Mouse (Mus musculus): ENCODE measurements around the gene Fam240b. TPM values are rescaled to one million over a fixed set of nuclear protein-coding genes. Genes with fewer than 3 reads are reported as not detected.

Fam240b gene
- 0.16 TPM in 1 of 2 replicates, not detected in the other for polyA plus RNA-seq (2015; fragmentation: Nextera tagmentation; extraction: Ambion mirVana)

DNA sequence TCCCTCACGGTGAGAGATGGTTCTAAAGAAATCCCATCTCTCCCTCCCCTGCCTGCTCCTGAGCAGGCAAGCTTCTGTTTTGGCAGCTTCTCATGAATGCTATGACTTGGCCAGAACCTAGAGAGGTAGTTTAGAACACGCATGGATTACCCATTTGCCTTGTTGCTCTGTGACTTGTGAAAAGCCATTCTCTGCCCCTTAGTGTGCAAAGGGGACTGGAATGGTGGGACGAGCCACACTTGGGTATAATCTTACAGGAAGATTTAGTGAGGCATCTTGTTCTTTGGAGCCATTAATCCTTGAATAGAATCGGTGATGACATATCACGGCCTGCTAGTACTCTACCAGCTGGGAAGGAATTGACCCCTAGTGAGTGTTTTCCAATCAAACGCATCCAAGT, at the start of gene Fam240b:
Gene Fam240b, minus strand, starts transcription at position 101 of the 400 bp plus-strand sequence.
- no peaks in the 10 kb centered on the region for H3K9me3 ChIP-seq (replicated peaks; ENCODE audit: control insufficient read depth, low read length, poor library complexity, severe bottlenecking)
- no peaks in the 10 kb centered on the region for H3K27me3 ChIP-seq (ENCODE audit: control insufficient read depth, insufficient read depth, low read depth, low read length)
- WGBS: 84% methylated on average over 6 of the region's 6 CpGs
- H3K27ac ChIP-seq (ENCODE audit: low read length): no peak within 1 kb of the TSS
- H3K4me1 ChIP-seq (ENCODE audit: control insufficient read depth, insufficient read depth, low read length): no peaks in the 10 kb centered on the region
- H3K4me2 ChIP-seq (ENCODE audit: low read length): no peak within 1 kb of the TSS
- no peaks in the 10 kb centered on the region for H3K36me3 ChIP-seq (ENCODE audit: control insufficient read depth, insufficient read depth, low read length)
- no peak for ATAC-seq
- H3K9ac ChIP-seq (ENCODE audit: low read depth, low read length): no peak within 1 kb of the TSS
- H3K4me3 ChIP-seq (ENCODE audit: low read depth, low read length): no peak within 1 kb of the TSS

DNA sequence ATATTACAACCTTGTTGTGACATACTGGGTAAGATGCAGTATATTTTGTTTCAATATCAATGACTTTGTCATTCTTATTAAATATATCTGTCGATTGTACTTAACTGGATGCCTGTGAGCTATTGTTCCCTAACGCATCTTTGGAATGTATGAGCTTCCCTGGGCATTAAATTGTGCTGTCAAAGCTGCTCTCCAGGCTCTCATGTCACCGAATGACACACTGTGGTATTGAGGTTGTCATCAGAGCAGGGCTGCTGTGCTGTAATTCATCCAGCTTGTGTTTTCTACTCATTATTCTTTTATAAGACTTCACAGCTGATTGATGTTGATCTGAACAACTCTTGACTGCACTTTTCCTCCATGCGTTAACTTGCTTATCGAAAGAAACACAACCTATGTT, 32.5 kb upstream of the Fam240b start:
- WGBS: 53% methylated on average over 5 of the region's 5 CpGs

DNA sequence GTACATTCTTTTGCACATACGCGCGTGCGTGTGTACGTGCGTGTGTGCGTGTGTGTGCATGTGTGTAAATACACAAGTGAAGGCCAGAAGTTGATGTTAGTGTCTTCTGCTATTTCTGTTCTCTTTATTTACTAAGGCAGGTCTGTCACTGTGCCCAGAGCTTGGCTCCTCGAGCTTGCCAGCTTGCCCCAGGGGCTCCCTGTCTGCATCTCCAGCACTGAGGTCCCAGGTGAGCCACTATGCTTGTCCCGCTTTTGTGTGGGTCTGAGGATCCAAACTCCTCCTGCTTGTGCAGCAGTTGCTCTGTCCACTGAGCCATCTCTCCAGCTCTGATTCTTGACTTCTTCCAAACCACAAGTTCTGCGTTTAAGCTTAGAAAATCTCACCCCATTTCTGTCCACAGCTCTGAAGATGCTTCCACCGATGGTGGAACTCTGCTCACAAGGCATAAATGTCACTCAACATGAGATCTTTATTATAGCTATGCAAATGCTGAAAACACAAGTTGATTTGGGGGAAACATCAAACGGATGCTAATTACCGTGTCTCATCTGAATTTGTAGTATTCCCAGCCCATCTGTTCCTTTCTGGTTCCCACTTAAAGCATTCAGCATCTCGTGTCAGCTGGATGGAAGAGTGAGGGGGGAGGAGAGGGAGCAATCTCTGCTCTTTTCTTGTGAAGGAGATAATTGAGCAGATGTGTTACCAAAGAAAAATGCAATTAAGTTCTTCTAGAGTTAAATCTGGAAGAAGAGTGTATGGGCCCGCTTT, 29.1 kb upstream of the Fam240b start:
- H3K4me1 ChIP-seq (ENCODE audit: control insufficient read depth, insufficient read depth, low read length): peaks cover 2% of the 10 kb centered on the region; the same call in 1 of the 2 replicates
- ATAC-seq: peak; percentile 84
- no peak overlapping the region for H3K4me3 ChIP-seq (ENCODE audit: low read depth, low read length)
- H3K36me3 ChIP-seq (ENCODE audit: control insufficient read depth, insufficient read depth, low read length): no peaks in the 10 kb centered on the region
- no peak overlapping the region for H3K9ac ChIP-seq (ENCODE audit: low read depth, low read length)
- no peak overlapping the region for H3K27ac ChIP-seq (ENCODE audit: low read length)
- H3K9me3 ChIP-seq (replicated peaks; ENCODE audit: control insufficient read depth, low read length, poor library complexity, severe bottlenecking): no peaks in the 10 kb centered on the region
- H3K4me2 ChIP-seq (ENCODE audit: low read length): no peak overlapping the region
- no peaks in the 10 kb centered on the region for H3K27me3 ChIP-seq (ENCODE audit: control insufficient read depth, insufficient read depth, low read depth, low read length)
- WGBS: 65% methylated on average over 15 of the region's 15 CpGs

More for the DNA sequence above, 32.5 kb upstream of the Fam240b start:
- Histone ChIP-seq H3K4me1 (ENCODE audit: control insufficient read depth, insufficient read depth, low read length) (peaks cover 2% of the 10 kb centered on the region; the same call in 1 of the 2 replicates), H3K27me3 (ENCODE audit: control insufficient read depth, insufficient read depth, low read depth, low read length) (no peaks in the 10 kb centered on the region), H3K9me3 (replicated peaks; ENCODE audit: control insufficient read depth, low read length, poor library complexity, severe bottlenecking) (no peaks in the 10 kb centered on the region), H3K27ac (ENCODE audit: low read length) (no peak overlapping the region), H3K4me2 (ENCODE audit: low read length) (no peak overlapping the region), H3K9ac (ENCODE audit: low read depth, low read length) (no peak overlapping the region), H3K36me3 (ENCODE audit: control insufficient read depth, insufficient read depth, low read length) (no peaks in the 10 kb centered on the region), H3K4me3 (ENCODE audit: low read depth, low read length) (no peak overlapping the region)
- ATAC-seq: no peak

DNA sequence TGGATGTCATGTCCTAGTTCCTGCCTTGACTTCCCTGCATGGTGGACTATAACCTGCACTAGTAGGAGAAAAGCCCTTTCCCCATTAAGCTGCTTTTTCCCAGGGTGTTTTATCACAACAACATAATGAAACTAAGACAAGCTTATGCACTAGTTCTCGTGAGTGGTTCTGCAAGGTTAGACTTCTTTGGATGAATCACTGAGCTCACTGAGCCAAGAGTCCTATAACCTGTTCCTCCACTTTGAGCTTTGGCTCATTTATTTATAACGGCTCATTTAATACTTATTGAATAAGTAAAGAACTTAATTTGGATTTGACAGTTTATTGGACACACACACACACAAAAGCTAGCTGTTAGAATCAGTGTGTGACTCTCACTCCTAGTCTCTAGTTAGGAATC, 16.7 kb upstream of the Fam240b start:
- no peaks in the 10 kb centered on the region for H3K4me1 ChIP-seq (ENCODE audit: control insufficient read depth, insufficient read depth, low read length)
- H3K9ac ChIP-seq (ENCODE audit: low read depth, low read length): no peak overlapping the region
- peaks cover 3% of the 10 kb centered on the region for H3K9me3 ChIP-seq (replicated peaks; ENCODE audit: control insufficient read depth, low read length, poor library complexity, severe bottlenecking)
- H3K36me3 ChIP-seq (ENCODE audit: control insufficient read depth, insufficient read depth, low read length): no peaks in the 10 kb centered on the region
- H3K27ac ChIP-seq (ENCODE audit: low read length): no peak overlapping the region
- ATAC-seq: no peak
- no peaks in the 10 kb centered on the region for H3K27me3 ChIP-seq (ENCODE audit: control insufficient read depth, insufficient read depth, low read depth, low read length)
- H3K4me3 ChIP-seq (ENCODE audit: low read depth, low read length): no peak overlapping the region
- no peak overlapping the region for H3K4me2 ChIP-seq (ENCODE audit: low read length)
- WGBS: 83% methylated on average over 2 of the region's 2 CpGs

DNA sequence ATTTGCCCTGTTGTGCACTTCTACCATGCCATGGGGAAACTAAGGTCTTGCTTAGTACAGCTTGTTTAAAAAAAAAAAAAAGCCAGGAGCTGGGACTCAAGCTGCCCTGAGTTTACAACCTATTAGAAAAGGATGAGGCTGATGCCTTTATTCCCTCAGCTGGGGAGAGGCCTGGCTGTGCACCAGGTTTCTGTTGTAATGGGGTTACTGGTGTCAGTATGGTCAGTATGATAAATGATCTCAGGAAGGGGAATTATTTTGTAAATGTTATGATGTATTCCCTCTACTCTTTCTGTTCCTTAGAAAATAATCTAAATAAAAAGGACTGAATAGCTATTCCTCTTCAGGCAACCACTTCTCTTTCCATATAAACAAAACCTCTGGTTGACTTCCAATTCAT, 14.0 kb upstream of the Fam240b start:
- ATAC-seq: no peak

DNA sequence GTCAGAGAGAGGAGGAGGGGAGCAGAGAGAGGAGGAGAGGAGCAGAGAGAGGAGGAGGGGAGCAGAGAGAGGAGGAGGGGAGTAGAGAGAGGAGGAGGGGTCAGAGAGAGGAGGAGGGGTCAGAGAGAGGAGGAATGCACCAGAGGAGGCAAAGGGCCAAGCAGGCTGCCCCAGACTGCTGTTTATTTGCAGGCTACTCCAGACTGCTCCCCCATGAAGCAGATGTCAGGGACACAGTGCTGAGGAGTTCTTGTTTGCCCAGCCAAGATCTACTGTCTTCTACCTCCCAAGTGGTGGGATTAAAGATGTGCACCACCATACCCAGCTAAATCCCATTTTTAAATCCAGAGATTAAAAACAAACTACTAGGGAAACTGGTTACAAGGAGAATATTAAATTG, 9.8 kb upstream of the Fam240b start:
- H3K4me1 ChIP-seq (ENCODE audit: control insufficient read depth, insufficient read depth, low read length): no peaks in the 10 kb centered on the region
- no peaks in the 10 kb centered on the region for H3K27me3 ChIP-seq (ENCODE audit: control insufficient read depth, insufficient read depth, low read depth, low read length)
- no peak overlapping the region for H3K4me2 ChIP-seq (ENCODE audit: low read length)
- no peak for ATAC-seq
- no peaks in the 10 kb centered on the region for H3K36me3 ChIP-seq (ENCODE audit: control insufficient read depth, insufficient read depth, low read length)
- H3K9me3 ChIP-seq (replicated peaks; ENCODE audit: control insufficient read depth, low read length, poor library complexity, severe bottlenecking): peaks cover 3% of the 10 kb centered on the region
- no peak overlapping the region for H3K4me3 ChIP-seq (ENCODE audit: low read depth, low read length)
- no peak overlapping the region for H3K27ac ChIP-seq (ENCODE audit: low read length)
- H3K9ac ChIP-seq (ENCODE audit: low read depth, low read length): no peak overlapping the region

More for the DNA sequence above, 14.0 kb upstream of the Fam240b start:
- H3K27ac ChIP-seq (ENCODE audit: low read length): no peak overlapping the region
- H3K27me3 ChIP-seq (ENCODE audit: control insufficient read depth, insufficient read depth, low read depth, low read length): no peaks in the 10 kb centered on the region
- no peak overlapping the region for H3K4me3 ChIP-seq (ENCODE audit: low read depth, low read length)
- H3K9ac ChIP-seq (ENCODE audit: low read depth, low read length): no peak overlapping the region
- H3K36me3 ChIP-seq (ENCODE audit: control insufficient read depth, insufficient read depth, low read length): no peaks in the 10 kb centered on the region
- H3K4me2 ChIP-seq (ENCODE audit: low read length): no peak overlapping the region
- no peaks in the 10 kb centered on the region for H3K4me1 ChIP-seq (ENCODE audit: control insufficient read depth, insufficient read depth, low read length)
- peaks cover 3% of the 10 kb centered on the region for H3K9me3 ChIP-seq (replicated peaks; ENCODE audit: control insufficient read depth, low read length, poor library complexity, severe bottlenecking)

DNA sequence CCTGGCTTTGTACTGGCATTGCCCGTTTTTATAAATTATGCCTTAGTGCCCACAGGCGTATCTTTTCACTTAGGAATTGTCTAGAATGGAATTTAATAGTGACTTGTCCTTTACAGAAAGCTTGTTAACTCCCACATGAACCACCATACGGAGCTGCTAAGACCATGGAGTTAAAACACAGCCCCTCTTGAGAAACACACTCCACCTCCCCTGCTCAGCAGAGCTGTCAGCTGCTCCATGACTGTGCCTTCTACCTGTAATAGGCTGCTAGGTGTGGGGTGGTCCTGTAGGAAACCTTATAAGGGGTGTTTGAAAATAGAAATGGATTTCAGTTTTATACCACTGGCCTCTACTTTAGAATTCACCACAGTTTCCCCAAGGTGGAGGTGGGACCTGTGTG, 5.2 kb upstream of the Fam240b start:
- Histone ChIP-seq H3K9me3 (replicated peaks; ENCODE audit: control insufficient read depth, low read length, poor library complexity, severe bottlenecking) (no peaks in the 10 kb centered on the region), H3K4me2 (ENCODE audit: low read length) (no peak overlapping the region), H3K4me1 (ENCODE audit: control insufficient read depth, insufficient read depth, low read length) (no peaks in the 10 kb centered on the region), H3K9ac (ENCODE audit: low read depth, low read length) (no peak overlapping the region), H3K27me3 (ENCODE audit: control insufficient read depth, insufficient read depth, low read depth, low read length) (no peaks in the 10 kb centered on the region), H3K36me3 (ENCODE audit: control insufficient read depth, insufficient read depth, low read length) (no peaks in the 10 kb centered on the region), H3K4me3 (ENCODE audit: low read depth, low read length) (no peak overlapping the region), H3K27ac (ENCODE audit: low read length) (no peak overlapping the region)
- WGBS: 92% methylated on average over 3 of the region's 3 CpGs
- no peak for ATAC-seq

DNA sequence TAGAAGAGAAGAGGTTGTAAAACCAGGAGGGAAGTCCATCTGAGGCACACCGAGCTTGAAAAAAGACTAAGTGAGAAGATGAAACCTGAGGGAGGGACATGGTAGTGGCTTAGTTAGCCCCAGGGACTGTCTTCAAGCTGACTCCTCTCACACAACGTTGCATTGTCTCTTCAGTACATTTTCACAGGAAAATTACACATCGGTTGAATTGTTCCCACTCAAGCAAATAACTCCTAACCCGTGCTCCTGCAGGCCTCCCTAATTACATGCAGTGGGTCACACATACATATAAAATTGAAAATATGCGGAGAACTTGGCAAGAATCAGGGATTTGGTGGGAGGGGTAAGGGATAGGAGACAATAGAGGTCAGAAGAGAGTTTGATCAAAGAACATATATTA, 4.0 kb downstream of the Fam240b start:
- no peaks in the 10 kb centered on the region for H3K36me3 ChIP-seq (ENCODE audit: control insufficient read depth, insufficient read depth, low read length)
- H3K4me2 ChIP-seq (ENCODE audit: low read length): no peak overlapping the region
- no peak overlapping the region for H3K27ac ChIP-seq (ENCODE audit: low read length)
- no peak overlapping the region for H3K9ac ChIP-seq (ENCODE audit: low read depth, low read length)
- 62% methylated on average over 5 of the region's 5 CpGs for WGBS
- H3K27me3 ChIP-seq (ENCODE audit: control insufficient read depth, insufficient read depth, low read depth, low read length): no peaks in the 10 kb centered on the region
- H3K4me3 ChIP-seq (ENCODE audit: low read depth, low read length): no peak overlapping the region
- H3K9me3 ChIP-seq (replicated peaks; ENCODE audit: control insufficient read depth, low read length, poor library complexity, severe bottlenecking): no peaks in the 10 kb centered on the region
- ATAC-seq: no peak
- H3K4me1 ChIP-seq (ENCODE audit: control insufficient read depth, insufficient read depth, low read length): no peaks in the 10 kb centered on the region

DNA sequence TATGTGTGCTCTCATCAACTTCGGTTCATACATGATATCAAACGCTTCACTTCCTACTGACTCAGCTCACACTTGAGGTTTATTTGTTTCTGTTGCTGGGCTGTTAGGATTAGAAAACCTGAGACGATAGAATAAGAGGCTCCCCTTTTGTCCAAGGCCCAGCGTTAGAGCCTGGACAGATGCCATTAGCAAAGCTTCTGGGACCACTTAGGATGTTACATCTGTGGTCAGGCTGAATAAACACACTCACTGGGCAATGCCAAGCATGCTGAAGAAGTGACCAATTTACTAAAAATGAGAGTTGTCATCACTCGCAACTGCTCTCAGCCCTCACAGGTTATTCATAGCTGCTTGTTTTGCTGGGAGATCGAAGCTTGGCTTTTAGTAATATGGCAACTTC, 7.7 kb downstream of the Fam240b start:
- Histone ChIP-seq H3K27ac (ENCODE audit: low read length) (no peak overlapping the region), H3K4me3 (ENCODE audit: low read depth, low read length) (no peak overlapping the region), H3K4me2 (ENCODE audit: low read length) (no peak overlapping the region), H3K9ac (ENCODE audit: low read depth, low read length) (no peak overlapping the region), H3K9me3 (replicated peaks; ENCODE audit: control insufficient read depth, low read length, poor library complexity, severe bottlenecking) (no peaks in the 10 kb centered on the region), H3K27me3 (ENCODE audit: control insufficient read depth, insufficient read depth, low read depth, low read length) (no peaks in the 10 kb centered on the region), H3K4me1 (ENCODE audit: control insufficient read depth, insufficient read depth, low read length) (no peaks in the 10 kb centered on the region), H3K36me3 (ENCODE audit: control insufficient read depth, insufficient read depth, low read length) (no peaks in the 10 kb centered on the region)
- 75% methylated on average over 6 of the region's 6 CpGs for WGBS
- ATAC-seq: no peak

Measured in midbrain, embryonic 16.5 days (tissue).